Mouse (Mus musculus): ENCODE measurements at regions not wholly inside any gene's neighbourhood (a gene's known extent, or its start where the extent isn't known, plus 50 kb on each side); places are given as distances from the start of the nearest gene placed in this dataset.

DNA sequence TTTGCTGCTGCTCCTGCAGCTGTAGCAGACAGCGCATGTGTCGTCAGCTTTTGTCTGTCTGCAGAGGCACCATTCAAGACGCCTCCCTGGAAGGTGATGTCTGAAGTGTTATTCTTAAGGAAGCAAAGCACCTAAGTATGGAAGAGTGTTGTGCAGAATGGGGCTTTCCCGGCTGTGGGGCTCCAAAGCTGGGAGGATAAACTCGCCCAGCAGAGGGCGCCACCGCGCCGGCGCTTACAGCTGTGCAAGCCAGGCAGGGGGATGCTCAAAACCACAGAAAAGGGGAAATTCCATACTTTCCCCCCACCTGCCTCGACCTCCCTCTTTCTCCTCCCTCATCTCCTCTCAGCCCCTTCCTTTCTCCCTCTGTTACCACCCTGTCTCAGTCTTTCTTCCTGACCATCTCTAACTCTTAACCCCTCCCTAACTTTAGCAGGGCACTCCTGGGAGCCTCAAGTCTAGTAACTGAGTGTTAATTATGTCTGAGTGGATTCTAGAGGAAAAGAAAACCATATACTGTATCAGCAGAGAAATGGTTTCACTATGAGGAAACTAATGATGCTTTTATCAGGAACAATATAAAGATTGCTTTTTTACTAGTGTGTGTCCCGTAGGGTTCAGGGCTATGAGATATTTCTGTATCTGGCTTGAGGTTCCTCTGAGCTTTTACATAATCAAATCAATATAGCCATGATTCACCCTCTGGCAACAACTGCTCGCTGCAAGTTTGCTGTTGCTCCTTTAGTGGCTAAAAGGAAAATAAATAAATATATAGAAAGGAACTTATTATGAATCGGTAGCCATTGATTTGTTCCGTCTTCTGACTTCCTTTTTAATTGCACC, 539.5 kb downstream of the Ccdc171 start:
- H3K9ac ChIP-seq: no peak overlapping the region
- 26% methylated on average over 15 of the region's 15 CpGs for WGBS
- H3K4me1 ChIP-seq: no peaks in the 10 kb centered on the region
- no peaks in the 10 kb centered on the region for H3K9me3 ChIP-seq (replicated peaks)
- no peak overlapping the region for H3K4me2 ChIP-seq
- H3K4me3 ChIP-seq: no peak overlapping the region
- ATAC-seq: peak; percentile 82
- no peaks in the 10 kb centered on the region for H3K27me3 ChIP-seq
- no peak overlapping the region for H3K27ac ChIP-seq
- no peaks in the 10 kb centered on the region for H3K36me3 ChIP-seq (ENCODE audit: poor library complexity, severe bottlenecking)

DNA sequence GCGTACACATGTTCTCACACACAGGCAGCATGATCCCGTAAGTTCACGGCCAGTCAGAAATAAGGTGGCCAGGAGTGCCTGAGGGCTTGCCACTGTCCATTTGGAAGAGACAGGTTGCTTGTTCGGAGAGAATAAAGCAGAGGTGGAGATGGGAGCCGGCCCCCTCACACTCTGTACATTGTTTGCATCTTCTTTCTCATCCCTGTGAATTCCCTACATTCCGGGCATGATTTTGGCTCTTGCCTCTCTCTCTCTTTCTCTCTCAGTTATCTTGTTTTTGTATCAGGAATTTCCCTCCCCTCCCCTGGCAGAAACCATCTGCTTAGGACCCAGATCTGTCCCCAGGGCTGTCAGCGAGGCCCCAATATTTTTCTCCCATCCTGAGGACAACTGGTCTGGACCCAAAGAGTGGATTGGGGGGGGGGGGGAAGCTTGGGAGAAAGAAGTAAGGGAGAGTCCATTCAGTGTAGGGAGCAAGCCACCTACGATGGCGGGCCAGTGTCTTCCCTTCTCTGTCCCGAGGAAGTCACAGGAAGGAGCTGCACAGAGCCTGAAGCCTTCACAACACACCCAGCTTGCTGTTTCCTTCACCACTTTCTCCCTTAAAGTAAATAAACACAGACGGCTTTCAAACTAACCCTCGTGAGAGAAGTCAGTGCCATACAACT, 540.2 kb downstream of the Ccdc171 start:
- Histone ChIP-seq H3K4me3 (no peak overlapping the region), H3K4me2 (no peak overlapping the region), H3K36me3 (ENCODE audit: poor library complexity, severe bottlenecking) (no peaks in the 10 kb centered on the region), H3K9me3 (replicated peaks) (no peaks in the 10 kb centered on the region), H3K9ac (no peak overlapping the region), H3K27ac (no peak overlapping the region), H3K4me1 (no peaks in the 10 kb centered on the region), H3K27me3 (no peaks in the 10 kb centered on the region)
- no peak for ATAC-seq
- 80% methylated on average over 12 of the region's 12 CpGs for WGBS

- no peaks in the 10 kb centered on the region for H3K27me3 ChIP-seq
- no peak overlapping the region for H3K9ac ChIP-seq
- 87% methylated on average over 14 of the region's 14 CpGs for WGBS
- no peaks in the 10 kb centered on the region for H3K36me3 ChIP-seq (ENCODE audit: poor library complexity, severe bottlenecking)
- ATAC-seq: no peak
- no peak overlapping the region for H3K4me3 ChIP-seq
- H3K4me1 ChIP-seq: no peaks in the 10 kb centered on the region
- no peak overlapping the region for H3K4me2 ChIP-seq
- H3K27ac ChIP-seq: no peak overlapping the region
- no peaks in the 10 kb centered on the region for H3K9me3 ChIP-seq (replicated peaks)
These were observed 542.7 kb downstream of the Ccdc171 start for GRCm38 (mm10) chr4:84067931-84068575.

- 40% methylated on average over 11 of the region's 11 CpGs for WGBS
- Histone ChIP-seq H3K9ac (no peak overlapping the region), H3K4me1 (no peaks in the 10 kb centered on the region), H3K9me3 (replicated peaks) (no peaks in the 10 kb centered on the region), H3K4me2 (no peak overlapping the region), H3K36me3 (ENCODE audit: poor library complexity, severe bottlenecking) (no peaks in the 10 kb centered on the region), H3K27me3 (no peaks in the 10 kb centered on the region), H3K4me3 (no peak overlapping the region), H3K27ac (no peak overlapping the region)
- no peak for ATAC-seq
These were observed 543.8 kb downstream of the Ccdc171 start for GRCm38 (mm10) chr4:84068947-84069663.

- H3K9me3 ChIP-seq (replicated peaks): no peaks in the 10 kb centered on the region
- ATAC-seq: no peak
- H3K36me3 ChIP-seq (ENCODE audit: poor library complexity, severe bottlenecking): no peaks in the 10 kb centered on the region
- H3K9ac ChIP-seq: no peak overlapping the region
- no peaks in the 10 kb centered on the region for H3K4me1 ChIP-seq
- no peak overlapping the region for H3K4me3 ChIP-seq
- WGBS: 85% methylated on average over 13 of the region's 13 CpGs
- H3K27me3 ChIP-seq: no peaks in the 10 kb centered on the region
- H3K4me2 ChIP-seq: no peak overlapping the region
- no peak overlapping the region for H3K27ac ChIP-seq
These were observed 544.3 kb downstream of the Ccdc171 start for GRCm38 (mm10) chr4:84069681-84070080.

DNA sequence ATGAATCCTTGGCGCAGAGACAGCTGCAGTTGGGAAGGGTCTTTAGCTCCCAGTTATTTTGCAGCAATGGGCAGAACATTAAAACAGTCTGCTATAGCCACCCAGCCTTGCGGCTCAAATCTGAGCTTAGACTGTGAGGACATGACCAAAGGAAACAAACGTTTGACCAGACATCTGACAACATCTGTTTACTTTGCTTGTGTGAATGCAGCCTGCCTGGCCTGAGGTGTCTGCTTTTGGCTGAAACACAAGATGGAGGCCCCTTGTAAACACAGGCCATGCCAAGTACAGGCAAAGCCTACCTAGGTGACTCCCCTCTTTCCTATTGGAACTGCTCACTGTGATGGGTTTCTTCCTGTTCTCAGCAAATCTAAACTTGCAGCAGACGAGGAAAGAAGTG, 544.7 kb downstream of the Ccdc171 start:
- no peaks in the 10 kb centered on the region for H3K9me3 ChIP-seq (replicated peaks)
- H3K4me3 ChIP-seq: no peak overlapping the region
- H3K27me3 ChIP-seq: no peaks in the 10 kb centered on the region
- H3K36me3 ChIP-seq (ENCODE audit: poor library complexity, severe bottlenecking): no peaks in the 10 kb centered on the region
- no peak overlapping the region for H3K9ac ChIP-seq
- ATAC-seq: no peak
- no peak overlapping the region for H3K27ac ChIP-seq
- H3K4me1 ChIP-seq: no peaks in the 10 kb centered on the region
- 82% methylated on average over 4 of the region's 4 CpGs for WGBS
- no peak overlapping the region for H3K4me2 ChIP-seq

DNA sequence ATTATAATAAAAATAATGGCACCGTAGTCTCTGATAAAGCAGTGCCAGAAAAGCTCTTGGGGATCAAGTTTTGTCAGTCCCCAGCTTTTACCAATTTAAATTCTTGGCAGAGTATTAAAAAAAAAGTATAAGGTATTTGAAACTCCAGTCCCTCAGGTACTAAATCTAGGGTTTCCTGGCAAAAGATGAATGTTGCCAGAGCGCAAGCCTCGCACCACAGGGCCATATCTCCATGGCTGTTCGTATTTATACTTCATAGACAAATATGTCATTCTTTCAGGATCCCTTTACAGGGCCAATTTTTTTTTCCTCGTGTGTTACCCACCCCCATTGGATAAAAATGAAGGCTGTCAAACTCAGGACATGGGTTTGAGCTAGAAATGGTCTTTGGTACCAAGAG, 546.8 kb downstream of the Ccdc171 start:
- H3K4me2 ChIP-seq: no peak overlapping the region
- no peaks in the 10 kb centered on the region for H3K9me3 ChIP-seq (replicated peaks)
- no peaks in the 10 kb centered on the region for H3K4me1 ChIP-seq
- H3K27ac ChIP-seq: no peak overlapping the region
- no peak for ATAC-seq
- no peaks in the 10 kb centered on the region for H3K27me3 ChIP-seq
- WGBS: 95% methylated on average over 5 of the region's 5 CpGs
- no peaks in the 10 kb centered on the region for H3K36me3 ChIP-seq (ENCODE audit: poor library complexity, severe bottlenecking)
- no peak overlapping the region for H3K4me3 ChIP-seq
- H3K9ac ChIP-seq: no peak overlapping the region

GRCm38 (mm10) chr4:84076526-84076925, 551.2 kb downstream of the Ccdc171 start:
- Histone ChIP-seq H3K36me3 (ENCODE audit: poor library complexity, severe bottlenecking) (no peaks in the 10 kb centered on the region), H3K27me3 (no peaks in the 10 kb centered on the region), H3K9ac (no peak overlapping the region), H3K4me1 (no peaks in the 10 kb centered on the region), H3K4me2 (no peak overlapping the region), H3K4me3 (no peak overlapping the region), H3K27ac (no peak overlapping the region), H3K9me3 (replicated peaks) (no peaks in the 10 kb centered on the region)
- WGBS: 92% methylated on average over 1 of the region's 1 CpGs
- ATAC-seq: no peak

DNA sequence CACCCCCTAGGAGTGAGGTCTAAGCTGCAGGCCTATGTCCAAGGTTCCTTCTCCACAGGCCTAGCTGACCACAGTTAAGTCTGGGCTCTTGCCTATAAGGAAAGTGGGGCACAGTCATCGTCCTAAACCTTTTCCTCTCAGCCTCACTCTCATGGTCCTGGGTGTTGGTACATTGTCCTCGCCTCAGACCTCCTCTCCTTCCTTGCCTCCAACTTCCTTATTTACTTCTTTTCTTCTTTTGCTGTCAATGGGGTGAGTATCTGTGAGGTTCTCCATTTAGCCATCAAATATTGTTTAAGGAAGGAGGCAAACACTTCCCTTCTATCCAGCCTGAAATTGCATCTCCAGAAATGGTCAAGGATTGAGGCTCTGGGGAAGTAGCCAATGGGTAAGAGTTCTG, 554.2 kb downstream of the Ccdc171 start:
- no peaks in the 10 kb centered on the region for H3K36me3 ChIP-seq (ENCODE audit: poor library complexity, severe bottlenecking)
- H3K4me3 ChIP-seq: no peak overlapping the region
- H3K9ac ChIP-seq: no peak overlapping the region
- H3K9me3 ChIP-seq (replicated peaks): no peaks in the 10 kb centered on the region
- 89% methylated on average over 2 of the region's 2 CpGs for WGBS
- ATAC-seq: no peak
- no peak overlapping the region for H3K4me2 ChIP-seq
- no peaks in the 10 kb centered on the region for H3K27me3 ChIP-seq
- no peaks in the 10 kb centered on the region for H3K4me1 ChIP-seq
- H3K27ac ChIP-seq: no peak overlapping the region

GRCm38 (mm10) chr4:84081518-84081917, 556.2 kb downstream of the Ccdc171 start:
- no peaks in the 10 kb centered on the region for H3K36me3 ChIP-seq (ENCODE audit: poor library complexity, severe bottlenecking)
- ATAC-seq: no peak
- WGBS: 77% methylated on average over 7 of the region's 7 CpGs

GRCm38 (mm10) chr4:84088166-84088565, 562.8 kb downstream of the Ccdc171 start:
- Histone ChIP-seq H3K36me3 (ENCODE audit: poor library complexity, severe bottlenecking) (no peaks in the 10 kb centered on the region), H3K4me3 (no peak overlapping the region), H3K9ac (no peak overlapping the region), H3K4me1 (no peaks in the 10 kb centered on the region), H3K27me3 (no peaks in the 10 kb centered on the region), H3K9me3 (replicated peaks) (no peaks in the 10 kb centered on the region), H3K4me2 (no peak overlapping the region), H3K27ac (no peak overlapping the region)
- 89% methylated on average over 12 of the region's 12 CpGs for WGBS
- no peak for ATAC-seq

More at GRCm38 (mm10) chr4:84081518-84081917, 556.2 kb downstream of the Ccdc171 start:
- no peaks in the 10 kb centered on the region for H3K27me3 ChIP-seq
- no peak overlapping the region for H3K9ac ChIP-seq
- H3K4me2 ChIP-seq: no peak overlapping the region
- H3K27ac ChIP-seq: no peak overlapping the region
- no peak overlapping the region for H3K4me3 ChIP-seq
- no peaks in the 10 kb centered on the region for H3K4me1 ChIP-seq
- no peaks in the 10 kb centered on the region for H3K9me3 ChIP-seq (replicated peaks)

DNA sequence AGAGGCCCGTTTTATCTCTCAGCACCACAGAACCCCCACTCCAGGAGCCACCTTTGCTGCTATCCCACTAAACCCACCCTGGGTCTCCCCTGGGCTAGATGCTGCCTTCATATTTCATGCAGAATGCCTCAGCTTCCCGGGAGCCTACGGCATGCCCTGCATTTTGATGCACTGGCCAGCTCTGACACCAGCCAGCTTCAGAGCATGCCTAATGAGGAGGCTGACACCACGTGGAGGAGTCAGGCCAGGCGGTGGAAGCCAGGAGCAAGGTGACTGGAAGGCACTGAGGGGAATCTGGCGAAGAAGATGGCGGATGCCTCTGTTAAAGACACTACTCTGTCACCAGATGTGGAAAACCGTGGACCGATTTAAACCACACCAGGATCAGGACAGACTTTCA, 567.2 kb downstream of the Ccdc171 start:
- Histone ChIP-seq H3K9ac (no peak overlapping the region), H3K27ac (no peak overlapping the region), H3K36me3 (ENCODE audit: poor library complexity, severe bottlenecking) (no peaks in the 10 kb centered on the region), H3K4me3 (no peak overlapping the region), H3K9me3 (replicated peaks) (no peaks in the 10 kb centered on the region), H3K27me3 (no peaks in the 10 kb centered on the region), H3K4me1 (no peaks in the 10 kb centered on the region), H3K4me2 (no peak overlapping the region)
- ATAC-seq: no peak
- WGBS: 76% methylated on average over 9 of the region's 9 CpGs

All from forebrain, embryonic 13.5 days (tissue).